ENCODE assay signal across 8 mouse cellular contexts in genomic region chr13:22036149-22036956, GRCm38 (mm10). TPM values are rescaled to one million over a fixed set of nuclear protein-coding genes. Genes with fewer than 3 reads are reported as not detected.
DNase-seq lines count a peak whose midpoint lies in the region; ATAC-seq and TF ChIP-seq lines count a peak whose summit lies in the region.

No protein-coding gene starts in this region.

- intact Hi-C loops in left cerebral cortex, adult 2 months (cut with DNase I) = loop anchor here (10.0 kb wide), 1 partner anchor 212 kb away; no protein-coding TSS in a partner anchor

- no peak for DNase-seq in left cerebral cortex, adult 2 months (ENCODE audit: extremely low spot score in 1 of 2, low spot score in 2 of 2)
- DNase-seq in left cerebral cortex, adult 11 months (ENCODE audit: low spot score) = no peak
- peak; percentile 60 for DNase-seq in adipocyte (ENCODE audit: low spot score)
- no peak for DNase-seq in layer of hippocampus, adult 18-20 months (ENCODE audit: low spot score in 2 of 2)
- no peak for DNase-seq in left cerebral cortex, adult 18-20 months (ENCODE audit: low spot score in 2 of 2)
- no peak for DNase-seq in urinary bladder, postnatal 4 days (ENCODE audit: low spot score in 2 of 2)

- H3K27ac ChIP-seq in left cerebral cortex, adult 2 months = no peak overlapping the region

- TF ChIP-seq CTCF in left cerebral cortex, adult 2 months (IDR thresholded peaks at IDR 0.05) = no peak

- peak; percentile 24; the same call in 1 of the 2 replicates for ATAC-seq in granulocyte monocyte progenitor cell, adult 5-6 weeks (replicated peaks; ENCODE audit: poor library complexity, severe bottlenecking)
- peak; percentile 43 for ATAC-seq in megakaryocyte-erythroid progenitor cell, adult 5-6 weeks (replicated peaks; ENCODE audit: low FRiP score, low TSS enrichment, poor library complexity, severe bottlenecking)

- peak overlapping the region; percentile 41 for H3K4me3 ChIP-seq in left cerebral cortex, adult 2 months

RNA-seq across cellular contexts. Expression of gene Hist1h2bk, which starts 0.7 kb away (rescaled TPM):
- 10 to 100 TPM; 12.2 to 13.5 TPM for total RNA-seq in left cerebral cortex, adult 2 months (2021)
- 9.6 and 80.5 TPM in 2 replicates for total RNA-seq in granulocyte monocyte progenitor cell, adult 5-6 weeks (2014; fragmentation: Nextera tagmentation)
- 2,021 and 2,596 TPM in 2 replicates for total RNA-seq in granulocyte monocyte progenitor cell, adult 5-6 weeks (2017)
- 142 and 423 TPM in 2 replicates for total RNA-seq in megakaryocyte-erythroid progenitor cell, adult 5-6 weeks (2014; fragmentation: Nextera tagmentation)
- total RNA-seq in megakaryocyte-erythroid progenitor cell, adult 5-6 weeks (2017) = 812 and 1,118 TPM in 2 replicates
- total RNA-seq in layer of hippocampus, adult 18-20 months (2021) = 10 to 100 TPM; 11.4 to 16.1 TPM
- 10 to 100 TPM; 14.5 to 16.1 TPM for total RNA-seq in left cerebral cortex, adult 18-20 months (2021)

RNA-seq across cellular contexts. Expression of gene Hist1h2ah, which starts 1.0 kb away (rescaled TPM):
- 10 to 100 TPM; 18.8 to 25.6 TPM for total RNA-seq in left cerebral cortex, adult 2 months (2021)
- total RNA-seq in granulocyte monocyte progenitor cell, adult 5-6 weeks (2014; fragmentation: Nextera tagmentation) = 13.4 TPM in 1 of 2 replicates, not detected in the other
- total RNA-seq in granulocyte monocyte progenitor cell, adult 5-6 weeks (2017) = 1,444 and 2,588 TPM in 2 replicates
- 11.1 TPM in 1 of 2 replicates, not detected in the other for total RNA-seq in megakaryocyte-erythroid progenitor cell, adult 5-6 weeks (2014; fragmentation: Nextera tagmentation)
- 482 and 578 TPM in 2 replicates for total RNA-seq in megakaryocyte-erythroid progenitor cell, adult 5-6 weeks (2017)
- 10 to 100 TPM in 1 of 2 experiments, 1 to 10 TPM in 1; 4.9 to 45.9 TPM for total RNA-seq in layer of hippocampus, adult 18-20 months (2021)
- 10 to 100 TPM; 24.4 to 38.7 TPM for total RNA-seq in left cerebral cortex, adult 18-20 months (2021)

RNA-seq across cellular contexts. Expression of gene Hist1h4i, which starts 4.8 kb away (rescaled TPM):
- total RNA-seq in left cerebral cortex, adult 2 months (2021) = 10 to 100 TPM; 58.2 to 75.2 TPM
- 56.3 and 74.3 TPM in 2 replicates for total RNA-seq in granulocyte monocyte progenitor cell, adult 5-6 weeks (2014; fragmentation: Nextera tagmentation)
- 87.0 TPM in 2 replicates for total RNA-seq in granulocyte monocyte progenitor cell, adult 5-6 weeks (2017)
- total RNA-seq in megakaryocyte-erythroid progenitor cell, adult 5-6 weeks (2014; fragmentation: Nextera tagmentation) = 56.5 and 110 TPM in 2 replicates
- 136 and 141 TPM in 2 replicates for total RNA-seq in megakaryocyte-erythroid progenitor cell, adult 5-6 weeks (2017)
- total RNA-seq in layer of hippocampus, adult 18-20 months (2021) = 10 to 100 TPM; 65.4 to 84.2 TPM
- total RNA-seq in left cerebral cortex, adult 18-20 months (2021) = 10 to 100 TPM; 71.8 to 81.6 TPM

RNA-seq across cellular contexts. Expression of gene Hist1h2ag, which starts 6.4 kb away (rescaled TPM):
- 1 to 10 TPM; 8.1 to 9.2 TPM for total RNA-seq in left cerebral cortex, adult 2 months (2021)
- 2.7 and 32.2 TPM in 2 replicates for total RNA-seq in granulocyte monocyte progenitor cell, adult 5-6 weeks (2014; fragmentation: Nextera tagmentation)
- 1,459 and 1,590 TPM in 2 replicates for total RNA-seq in granulocyte monocyte progenitor cell, adult 5-6 weeks (2017)
- total RNA-seq in megakaryocyte-erythroid progenitor cell, adult 5-6 weeks (2014; fragmentation: Nextera tagmentation) = 19.5 and 69.6 TPM in 2 replicates
- 882 and 1,306 TPM in 2 replicates for total RNA-seq in megakaryocyte-erythroid progenitor cell, adult 5-6 weeks (2017)
- total RNA-seq in layer of hippocampus, adult 18-20 months (2021) = 10 to 100 TPM in 1 of 2 experiments, 1 to 10 TPM in 1; 7.8 to 10.3 TPM
- 10 to 100 TPM in 1 of 2 experiments, 1 to 10 TPM in 1; 7.5 to 13.7 TPM for total RNA-seq in left cerebral cortex, adult 18-20 months (2021)

RNA-seq across cellular contexts. Expression of gene Hist1h2bj, which starts 6.7 kb away (rescaled TPM):
- 10 to 100 TPM in 1 of 2 experiments, 1 to 10 TPM in 1; 9.4 to 12.9 TPM for total RNA-seq in left cerebral cortex, adult 2 months (2021)
- total RNA-seq in granulocyte monocyte progenitor cell, adult 5-6 weeks (2014; fragmentation: Nextera tagmentation) = 83.1 and 134 TPM in 2 replicates
- 859 and 990 TPM in 2 replicates for total RNA-seq in granulocyte monocyte progenitor cell, adult 5-6 weeks (2017)
- total RNA-seq in megakaryocyte-erythroid progenitor cell, adult 5-6 weeks (2014; fragmentation: Nextera tagmentation) = 238 and 405 TPM in 2 replicates
- total RNA-seq in megakaryocyte-erythroid progenitor cell, adult 5-6 weeks (2017) = 313 and 664 TPM in 2 replicates
- total RNA-seq in layer of hippocampus, adult 18-20 months (2021) = 10 to 100 TPM in 1 of 2 experiments, 1 to 10 TPM in 1; 8.3 to 13.2 TPM
- 10 to 100 TPM in 1 of 2 experiments, 1 to 10 TPM in 1; 9.3 to 11.7 TPM for total RNA-seq in left cerebral cortex, adult 18-20 months (2021)
